Mouse (Mus musculus) lung, postnatal 14 days (tissue): Measurements from ENCODE around the gene Cdc42ep4.

Source experiments
- DNase-seq: peaks from one replicate; pipeline ENCODE4 v3.0.0; 2021

Gene Cdc42ep4

GRCm38 (mm10) chr11:113747725-113748380, 3.8 kb downstream of the Cdc42ep4 start:
- no peak for DNase-seq

DNA sequence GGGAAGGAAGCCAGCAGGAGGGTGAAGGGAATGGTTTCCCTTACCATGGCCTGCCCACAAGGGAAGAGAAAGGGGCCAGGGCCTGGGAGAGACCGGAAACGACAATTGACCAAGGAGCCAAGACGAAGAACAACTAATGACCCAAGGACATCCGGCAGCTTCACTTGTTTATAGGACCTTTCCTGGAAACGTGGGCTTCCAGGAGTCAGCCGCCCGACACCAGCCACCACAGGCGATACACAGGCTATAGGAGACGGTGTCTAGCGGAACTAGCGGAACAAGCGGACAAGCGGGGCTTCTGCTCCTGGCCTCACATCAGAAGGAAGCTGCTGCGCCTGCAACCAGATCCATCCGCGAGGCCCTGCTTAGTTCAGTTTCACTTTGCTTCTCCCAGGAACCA, 4.6 kb downstream of the Cdc42ep4 start:
- DNase-seq = peak; percentile 62

- no peak for DNase-seq
Observed at GRCm38 (mm10) chr11:113745961-113746360, 5.7 kb downstream of the Cdc42ep4 start.

DNA sequence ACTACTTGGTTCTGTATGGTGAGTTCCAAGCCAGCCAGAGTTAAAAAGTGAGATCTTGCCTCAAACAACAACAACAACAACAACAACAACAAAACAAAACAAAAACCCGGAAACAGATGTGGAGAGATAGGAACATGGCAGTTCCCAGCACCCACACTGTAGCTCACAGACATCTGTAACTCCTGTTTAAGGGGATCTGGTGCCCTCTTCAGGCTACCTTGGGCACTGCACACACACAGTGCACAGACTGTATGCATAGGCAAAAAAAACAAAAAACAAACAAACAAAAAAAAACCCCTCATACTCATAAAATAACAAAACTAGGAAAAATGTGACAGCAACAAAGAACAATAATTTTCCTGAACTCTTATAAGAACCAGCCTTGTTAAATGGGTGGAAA, 8.7 kb downstream of the Cdc42ep4 start:
- DNase-seq = no peak

DNA sequence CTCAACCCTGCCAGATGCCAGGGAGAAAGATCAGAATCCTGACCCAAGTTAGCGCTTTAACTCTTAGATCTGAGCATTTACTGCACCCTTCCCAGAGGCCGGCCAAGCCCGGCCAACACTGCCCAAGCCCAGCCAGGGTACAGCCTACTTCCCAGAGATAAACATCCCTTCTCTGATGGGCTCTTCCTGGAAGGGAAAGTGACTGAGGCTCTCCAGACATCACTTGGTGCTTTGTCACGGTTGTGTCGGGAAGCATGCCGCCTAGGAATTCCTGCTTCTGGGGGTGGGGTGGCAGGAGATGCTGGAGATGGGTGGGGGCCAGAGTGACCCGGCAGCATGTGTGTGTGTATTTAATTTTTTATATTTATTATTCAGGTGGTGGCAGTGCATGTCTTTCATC, 11.6 kb downstream of the Cdc42ep4 start:
- no peak for DNase-seq

GRCm38 (mm10) chr11:113739213-113739612, 12.5 kb downstream of the Cdc42ep4 start:
- DNase-seq = peak; percentile 81

DNA sequence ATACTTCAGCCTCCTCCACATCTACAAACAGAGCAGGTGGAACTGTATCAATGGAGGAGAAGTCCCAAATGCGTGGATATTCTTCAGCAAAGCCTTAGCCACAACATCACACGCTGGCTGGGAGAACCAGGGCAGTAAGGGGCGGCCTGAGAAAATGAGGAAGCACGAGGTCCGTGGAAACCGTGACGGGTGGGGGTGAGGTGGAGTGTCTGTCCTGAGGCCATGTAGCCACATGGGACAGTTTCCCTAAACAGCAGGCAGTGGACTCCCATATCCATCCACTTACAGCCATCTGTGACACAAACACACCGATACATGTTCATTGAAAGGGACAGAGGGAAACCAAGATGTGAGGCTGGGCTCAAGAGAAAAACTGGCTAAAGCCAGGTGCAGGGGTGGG, 13.8 kb downstream of the Cdc42ep4 start:
- DNase-seq = no peak

GRCm38 (mm10) chr11:113737553-113737854, 14.2 kb downstream of the Cdc42ep4 start:
- DNase-seq = no peak

DNA sequence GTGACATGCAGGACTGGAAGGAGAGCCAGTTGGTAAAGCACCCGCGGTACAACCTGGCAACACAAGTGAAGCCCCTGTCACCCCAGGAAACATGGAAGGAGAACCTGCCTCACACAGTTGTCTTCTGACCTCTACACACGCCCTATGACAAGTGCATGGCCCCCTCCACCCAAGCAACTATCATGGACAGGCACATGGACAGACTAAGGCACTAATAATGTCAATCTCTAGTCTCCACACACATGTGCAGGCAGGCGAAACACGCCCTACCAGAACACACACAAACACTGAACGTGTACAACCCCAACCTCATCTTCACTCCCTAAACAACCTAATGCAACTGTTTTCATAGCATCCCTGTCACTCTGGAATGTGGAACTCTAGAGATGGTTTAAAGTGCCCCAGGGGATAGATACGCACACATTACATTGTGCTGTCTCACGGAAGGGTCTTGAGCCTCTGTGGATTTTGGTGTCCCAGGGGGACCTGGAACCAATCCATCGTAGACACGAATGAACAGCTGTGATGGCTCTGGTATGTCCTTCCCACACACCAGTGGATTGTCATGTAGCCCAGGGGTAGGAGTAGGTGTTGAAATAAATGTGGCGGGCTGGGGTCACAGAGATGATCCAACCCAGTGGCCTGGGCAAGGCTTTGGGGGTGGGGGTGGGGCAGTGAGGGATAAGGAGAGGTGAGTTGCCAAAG, 14.7 kb downstream of the Cdc42ep4 start:
- no peak for DNase-seq

- no peak for DNase-seq
Observed at GRCm38 (mm10) chr11:113735151-113735550, 16.5 kb downstream of the Cdc42ep4 start.

DNA sequence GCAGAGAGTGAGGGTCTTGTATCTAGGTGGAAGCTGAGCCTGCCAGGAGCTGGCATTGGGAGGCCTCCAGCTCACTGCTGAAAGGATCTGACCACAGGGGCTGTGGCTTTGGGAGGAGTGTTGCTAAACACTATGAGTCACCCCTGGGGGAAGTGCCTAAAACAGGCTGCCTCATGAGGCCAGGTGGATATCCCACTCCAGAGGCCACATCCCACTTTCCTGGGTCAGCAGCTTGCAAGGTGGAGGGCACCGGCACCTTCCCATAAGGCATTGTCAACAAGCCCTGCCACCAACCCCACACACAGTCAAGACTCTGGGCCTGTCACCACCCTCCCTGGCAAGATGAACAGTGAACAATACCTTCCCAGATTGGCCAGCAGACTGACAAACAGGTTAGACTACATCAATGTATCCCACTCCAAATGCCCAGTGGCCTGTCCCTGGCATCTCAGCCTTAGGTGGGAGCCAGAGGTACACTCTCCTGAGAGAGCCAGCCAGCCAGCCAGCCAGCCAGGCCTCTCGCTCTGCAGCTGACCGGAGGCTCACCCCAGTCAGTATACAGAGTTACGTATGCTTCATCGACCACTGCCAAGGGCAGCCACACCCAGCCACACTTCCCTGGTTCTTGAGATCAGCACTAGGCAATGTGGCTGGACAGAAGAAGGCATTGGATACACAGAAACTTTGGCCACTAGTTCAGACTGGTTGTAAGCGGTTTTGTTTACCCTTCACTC, 17.9 kb downstream of the Cdc42ep4 start:
- DNase-seq = peak; percentile 57

DNA sequence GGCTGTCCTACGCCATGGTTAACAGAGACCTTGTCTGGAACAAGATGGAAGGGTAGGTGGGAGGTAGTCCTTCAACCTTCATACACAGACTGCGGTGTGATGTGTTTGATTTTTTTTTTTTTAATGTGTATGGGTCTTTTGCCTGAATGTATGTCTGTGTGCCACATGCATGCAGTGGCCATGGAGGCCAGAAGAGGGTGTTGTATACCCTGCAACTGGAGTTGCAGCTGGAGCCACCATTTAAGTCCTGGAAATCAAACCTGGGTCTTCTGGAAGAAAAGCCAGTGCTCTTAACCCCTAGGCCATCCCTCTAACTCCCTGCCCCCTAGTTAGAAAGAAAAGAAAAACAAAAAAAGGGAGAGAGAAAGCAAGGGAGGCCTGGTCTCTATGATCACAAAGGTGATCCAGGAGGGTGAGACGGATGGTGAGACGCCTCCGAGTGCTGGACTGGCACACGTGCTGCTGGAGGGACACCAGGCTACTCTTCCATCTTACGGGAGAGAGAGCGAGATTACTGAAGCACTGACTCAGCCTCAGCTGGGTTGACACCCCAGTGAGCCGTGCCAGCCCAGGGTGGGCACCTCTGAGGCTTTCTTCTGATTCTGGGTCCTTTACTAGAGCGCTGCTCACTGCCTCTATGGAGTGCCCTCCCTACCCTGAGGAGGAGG, 19.6 kb downstream of the Cdc42ep4 start:
- DNase-seq = no peak

DNA sequence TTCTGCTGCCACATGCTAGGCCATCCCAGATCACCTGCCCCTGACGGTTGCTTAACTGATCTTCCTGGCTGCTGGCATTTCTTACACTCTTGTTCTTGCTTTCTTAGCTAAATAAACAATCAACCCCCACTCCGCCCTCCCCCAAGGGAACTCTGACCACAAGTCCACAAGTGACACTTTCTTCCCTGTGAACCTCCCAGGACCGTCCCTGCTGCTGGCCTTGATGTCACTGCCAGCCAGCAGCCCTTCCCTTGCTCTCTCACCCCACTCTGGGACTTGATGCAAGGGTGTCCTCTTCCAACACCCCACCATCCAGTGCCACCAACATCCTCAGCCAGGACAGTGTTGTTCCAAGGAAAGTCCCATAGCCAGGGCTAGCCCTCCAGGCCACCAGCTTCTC, 20.8 kb downstream of the Cdc42ep4 start:
- DNase-seq = no peak

- DNase-seq = no peak
Observed at GRCm38 (mm10) chr11:113729917-113730316, 21.8 kb downstream of the Cdc42ep4 start.

DNA sequence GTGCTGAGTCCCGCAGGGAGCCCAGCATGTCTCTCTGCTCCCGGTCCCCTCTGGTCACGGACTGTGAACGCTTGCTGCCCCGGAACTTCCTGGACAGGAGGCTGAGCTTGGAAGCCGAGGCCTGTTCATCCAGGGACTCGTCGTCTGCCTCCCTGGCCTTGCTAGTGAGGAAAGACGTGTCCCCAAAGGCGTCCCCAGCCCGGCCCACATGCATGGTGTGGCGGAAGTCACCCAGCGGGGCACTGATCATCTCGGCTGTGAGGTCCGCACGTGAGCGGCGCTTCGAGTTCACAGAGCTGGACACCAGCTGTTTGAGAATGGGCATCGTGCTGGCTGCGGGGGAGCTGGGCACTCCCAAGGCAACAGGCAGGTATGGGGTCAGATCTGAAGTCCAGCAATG, 22.4 kb downstream of the Cdc42ep4 start:
- DNase-seq = no peak

- no peak for DNase-seq
Observed at GRCm38 (mm10) chr11:113727992-113728391, 23.7 kb downstream of the Cdc42ep4 start.

DNA sequence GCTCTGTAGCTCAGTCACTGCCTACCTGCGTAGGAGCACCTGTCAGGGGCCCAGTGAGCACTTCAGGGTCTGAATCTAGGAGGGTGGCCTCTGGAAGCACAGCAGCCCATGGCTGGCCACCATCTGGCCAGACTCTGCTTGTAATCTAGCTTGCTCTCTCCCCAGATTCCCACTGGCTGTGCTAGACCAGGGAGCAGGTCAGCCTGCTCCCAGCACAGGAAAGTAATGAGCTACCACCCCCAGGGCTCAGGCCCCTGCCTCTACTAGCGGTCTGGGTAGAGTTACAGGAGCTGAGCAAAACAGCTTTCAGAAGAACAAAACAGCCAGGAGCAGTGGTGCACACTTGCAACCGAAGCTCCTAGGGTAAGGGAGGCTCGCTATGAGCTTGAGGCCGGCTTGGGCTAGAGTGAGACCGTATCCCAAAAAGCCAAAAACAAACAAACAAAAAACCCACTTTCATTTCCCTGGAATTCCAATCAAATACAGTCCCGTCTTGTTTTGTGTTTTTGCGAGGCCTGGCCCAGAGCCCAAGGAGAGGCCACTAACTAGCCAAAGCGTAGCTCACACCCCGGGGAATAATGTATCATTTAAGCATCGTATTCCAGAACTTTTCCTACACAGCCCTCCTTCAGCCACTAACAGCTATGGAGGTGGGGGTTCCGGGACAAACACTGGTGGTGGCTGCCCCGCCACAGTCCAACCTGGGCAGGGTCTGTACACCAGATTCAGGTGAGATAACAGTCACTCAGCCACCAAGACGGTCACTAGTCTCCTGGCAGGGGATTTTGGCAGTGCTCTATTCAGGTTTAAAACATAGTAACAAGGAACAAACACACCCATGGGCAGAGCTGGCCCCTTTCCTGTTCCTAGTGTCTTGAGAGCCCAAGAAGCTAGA, 24.4 kb downstream of the Cdc42ep4 start:
- DNase-seq = no peak

DNA sequence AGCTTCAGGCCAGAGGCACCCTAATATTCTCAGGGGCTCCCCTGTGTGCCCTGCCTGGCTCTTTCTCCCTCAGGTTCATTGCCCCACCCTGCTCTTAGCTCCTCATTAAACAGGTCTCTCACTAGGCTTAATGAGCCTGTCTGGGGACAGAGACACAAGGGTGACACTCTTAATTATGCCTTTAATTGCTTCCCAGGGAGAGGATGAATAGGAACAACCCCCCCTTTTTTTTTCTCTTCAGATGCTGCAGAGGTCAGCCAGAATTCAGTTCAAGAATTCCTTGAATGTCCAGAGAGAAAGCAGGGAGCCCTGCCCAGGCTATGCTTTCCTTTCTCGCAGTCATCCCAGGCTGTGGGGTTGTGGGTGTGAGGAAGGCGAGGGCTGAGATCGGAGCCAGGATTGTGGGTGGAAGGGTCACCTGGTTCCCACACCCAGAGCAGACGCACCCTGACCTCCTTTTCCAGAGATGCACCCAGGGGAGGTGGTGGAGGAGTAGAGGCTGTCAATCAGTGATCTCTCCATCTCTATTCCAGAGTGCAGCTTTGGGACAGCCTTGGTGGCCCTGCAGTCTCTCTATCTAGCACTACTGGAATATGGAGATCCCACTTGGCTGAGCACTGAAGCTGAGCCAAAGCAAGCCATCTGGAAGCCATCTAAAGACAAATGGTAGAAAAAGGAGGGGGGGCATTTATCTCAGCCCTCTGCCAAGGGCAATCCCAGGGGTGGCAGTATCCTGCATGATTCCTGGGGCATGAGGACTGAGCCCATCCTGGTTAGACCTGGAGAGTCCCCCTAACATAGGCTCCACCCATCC, 26.2 kb downstream of the Cdc42ep4 start:
- DNase-seq = no peak

GRCm38 (mm10) chr11:113722405-113723090, 29.1 kb downstream of the Cdc42ep4 start:
- no peak for DNase-seq

DNA sequence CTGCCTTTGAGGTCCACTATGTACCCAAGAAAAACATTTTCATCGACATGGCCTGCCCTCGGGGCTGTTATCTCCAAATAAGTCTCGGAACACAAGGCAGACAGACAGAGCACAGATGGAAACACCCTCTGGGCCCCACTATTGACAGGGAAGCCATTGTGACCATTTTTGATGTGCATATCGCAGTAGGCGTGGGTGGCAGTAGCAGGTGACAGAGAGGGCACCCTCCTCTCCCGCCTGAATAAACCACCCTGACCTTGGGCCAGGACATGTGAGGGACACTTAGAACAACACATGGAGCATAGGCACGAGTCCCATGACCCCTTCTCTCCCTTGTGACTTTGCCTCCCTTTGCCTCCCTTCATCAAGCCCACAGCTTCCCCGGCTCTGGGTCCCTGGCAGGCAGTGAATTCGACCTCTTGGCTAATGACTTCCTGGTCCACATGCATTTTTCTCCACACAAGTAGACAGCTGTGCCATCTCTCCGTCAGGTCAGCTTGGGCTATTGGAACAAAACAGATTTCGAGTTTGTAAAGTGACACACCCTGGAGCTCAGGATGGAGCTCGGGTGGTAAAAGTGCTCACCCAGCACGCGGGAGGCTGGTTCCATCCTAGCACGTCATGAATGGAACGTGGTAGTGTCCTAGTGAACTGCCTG, 33.8 kb downstream of the Cdc42ep4 start:
- peak; percentile 70 for DNase-seq

GRCm38 (mm10) chr11:113716132-113716531, 35.5 kb downstream of the Cdc42ep4 start:
- no peak for DNase-seq
